Mouse (Mus musculus) C2C12 (cell line): ENCODE data around the gene Lgals3bp.

Experiments used
- CEBPB ChIP-seq: IDR thresholded peaks from one replicate; pipeline ENCODE4 v1.6.1; 2011; ENCODE audit warnings: low read depth, mild to moderate bottlenecking, control low read depth, moderate library complexity
- CTCF ChIP-seq: IDR thresholded peaks from one replicate; pipeline ENCODE4 v1.5.1; 2011; ENCODE audit not compliant: control insufficient read depth, insufficient read depth, insufficient read length
- FOSL1 ChIP-seq: IDR thresholded peaks from one replicate; pipeline ENCODE4 v1.8.0; 2011; ENCODE audit warnings: mild to moderate bottlenecking, low read length; ENCODE audit not compliant: poor library complexity, insufficient read depth, severe bottlenecking
- USF1 ChIP-seq: IDR thresholded peaks from one replicate; pipeline ENCODE4 v1.6.1; 2011; ENCODE audit warnings: low read depth, mild to moderate bottlenecking, control low read depth, moderate library complexity

GRCm38 (mm10) chr11:118366108-118366507, 35.8 kb downstream of the Lgals3bp start:
- TF ChIP-seq CTCF (no peak), USF1 (no peak), FOSL1 (no peak), CEBPB (no peak)
